Mouse (Mus musculus) left cerebral cortex, adult 11 months (tissue): ENCODE measurements around the gene Myo1h.

Source experiments
- DNase-seq: peaks from one replicate; pipeline ENCODE4 v3.0.0; 2022; ENCODE audit warnings: low spot score

Myo1h gene

GRCm38 (mm10) chr5:114359586-114359985 is 70.6 kb downstream of the Myo1h start:
- DNase-seq: no peak

DNA sequence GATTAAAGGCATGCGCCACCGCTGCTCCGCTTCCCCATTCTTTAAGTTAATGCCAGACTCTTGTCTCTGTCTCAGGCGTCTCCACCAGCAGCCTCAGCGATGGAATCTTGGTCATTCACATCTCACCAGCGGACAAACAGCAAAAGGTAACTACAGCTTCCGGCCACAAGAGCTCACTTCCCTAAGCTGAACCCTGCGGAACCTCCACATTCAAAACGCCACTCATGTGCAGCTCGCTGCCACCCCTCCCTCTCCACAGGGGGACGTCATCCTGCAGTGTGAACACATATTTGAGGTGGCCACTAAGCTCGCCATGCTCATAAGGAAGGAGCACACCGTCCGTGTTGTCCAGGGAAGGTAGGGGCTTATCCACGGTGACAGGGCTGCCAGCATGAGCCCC is 72.0 kb downstream of the Myo1h start:
- no peak for DNase-seq

- DNase-seq: no peak
Measured at GRCm38 (mm10) chr5:114365043-114365752, 76.2 kb downstream of the Myo1h start.

DNA sequence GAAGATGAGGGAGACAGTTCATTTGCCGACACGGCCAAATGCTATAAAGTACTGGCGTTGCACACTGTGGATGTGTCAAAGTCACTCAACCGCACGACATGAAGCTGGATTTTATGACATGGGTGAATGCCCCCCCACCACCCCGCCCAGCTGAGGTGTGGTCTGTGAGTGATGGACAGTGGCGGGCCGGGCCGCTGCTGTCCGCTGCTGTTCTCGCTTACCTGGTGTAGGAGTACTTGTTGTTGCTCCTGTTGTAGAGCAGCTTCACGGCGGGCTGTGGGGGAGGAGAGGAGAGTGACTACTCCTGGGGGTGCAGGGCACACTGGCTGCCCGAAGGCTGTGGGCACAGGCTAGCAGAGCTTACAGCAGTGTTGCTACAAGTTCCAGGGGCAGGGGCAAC is 79.2 kb downstream of the Myo1h start:
- DNase-seq: no peak

DNA sequence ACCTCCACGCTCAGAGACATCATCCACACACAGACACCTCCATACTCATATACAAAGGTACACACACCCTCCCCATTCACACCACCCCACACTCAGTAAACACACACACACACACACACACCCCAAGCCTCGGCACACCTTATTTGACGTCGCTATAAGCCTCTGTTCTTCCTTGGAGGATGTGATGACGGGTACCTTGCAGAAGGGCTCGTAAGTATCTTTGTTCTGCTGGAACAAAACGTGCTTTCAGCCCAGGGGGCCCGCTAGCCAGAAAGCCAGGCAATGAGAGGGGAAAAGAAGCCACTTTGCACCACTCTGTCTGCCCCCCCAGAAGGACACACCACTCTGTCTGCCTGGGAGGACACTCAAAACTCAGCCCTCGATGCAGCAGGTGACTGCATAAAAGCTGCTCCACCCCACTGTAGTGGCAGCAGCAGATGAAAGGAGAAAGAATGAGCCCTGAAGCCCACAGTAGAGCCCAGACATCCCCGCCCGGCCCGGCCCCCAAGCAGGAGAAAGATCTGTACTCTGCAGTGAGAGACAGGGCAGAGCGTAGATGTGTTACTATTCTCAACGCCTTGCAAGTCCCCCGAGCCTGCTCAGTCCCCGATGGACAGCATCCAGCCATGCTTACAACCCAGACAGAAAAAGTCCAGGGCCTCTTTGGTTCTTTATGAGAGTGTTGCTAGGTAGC is 80.0 kb downstream of the Myo1h start:
- no peak for DNase-seq

DNA sequence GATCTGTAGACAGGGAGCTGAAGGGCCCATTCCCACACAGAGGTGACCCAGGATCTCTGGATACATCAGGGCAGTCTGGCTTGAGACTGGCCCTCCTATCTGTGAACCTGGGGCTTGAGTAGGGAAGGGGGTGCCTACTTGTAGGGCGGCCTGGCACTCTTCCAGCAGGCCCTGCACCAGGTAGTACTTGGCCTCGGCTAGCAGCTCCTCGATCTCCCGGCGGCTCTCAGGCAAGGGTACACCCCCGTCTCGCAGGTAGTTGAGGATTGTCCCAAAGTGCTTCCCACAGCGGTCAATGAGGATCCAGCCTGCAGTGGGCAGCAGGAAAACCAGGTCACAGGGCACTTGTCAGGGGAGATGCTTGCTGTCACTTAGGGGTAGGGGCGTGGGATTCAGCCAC is 81.0 kb downstream of the Myo1h start:
- no peak for DNase-seq

DNA sequence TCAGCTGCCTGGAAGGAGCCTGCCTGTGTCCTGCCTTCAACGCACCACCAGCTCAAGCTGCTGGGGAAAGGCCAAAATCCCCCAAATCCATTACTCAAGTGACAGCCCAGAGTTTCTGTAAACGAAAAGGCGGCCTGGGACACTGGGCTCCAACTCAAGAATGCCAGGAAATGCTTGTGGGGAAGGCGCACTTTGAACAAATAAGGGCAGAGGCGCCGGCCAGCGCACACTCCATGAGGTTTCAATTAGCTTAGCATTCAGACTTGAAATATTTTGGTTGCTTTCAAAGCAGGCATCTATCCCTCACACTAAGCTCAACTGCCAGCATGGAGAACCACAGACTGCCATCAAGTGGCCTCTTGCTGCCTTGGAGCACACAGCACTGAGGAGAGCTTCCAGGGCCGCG is 81.4 kb downstream of the Myo1h start:
- DNase-seq: no peak

- no peak for DNase-seq
Measured at GRCm38 (mm10) chr5:114371331-114371730, 82.4 kb downstream of the Myo1h start.

- DNase-seq: no peak
Measured at GRCm38 (mm10) chr5:114371731-114372473, 82.9 kb downstream of the Myo1h start.

DNA sequence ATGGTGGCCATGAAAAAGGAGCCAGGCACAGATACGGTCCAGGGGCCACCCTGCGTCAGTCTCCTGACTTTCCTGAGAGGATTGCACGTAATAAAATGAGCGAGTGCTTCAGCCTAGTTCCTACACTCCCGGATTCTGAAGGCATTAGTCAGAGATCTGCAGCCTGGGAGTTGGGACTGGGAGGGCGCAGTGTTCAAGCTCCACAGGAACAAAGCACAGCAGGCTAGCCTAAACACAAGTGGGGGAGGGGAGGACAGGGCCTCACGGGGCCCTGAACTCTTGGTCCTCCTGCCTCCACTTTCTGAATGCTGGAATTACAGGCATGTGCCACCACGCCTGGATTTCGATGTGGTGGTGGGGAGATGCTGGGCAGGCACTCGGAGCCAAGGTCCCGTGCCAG is 83.6 kb downstream of the Myo1h start:
- DNase-seq: no peak

- DNase-seq: no peak
Measured at GRCm38 (mm10) chr5:114373174-114373573, 84.2 kb downstream of the Myo1h start.

DNA sequence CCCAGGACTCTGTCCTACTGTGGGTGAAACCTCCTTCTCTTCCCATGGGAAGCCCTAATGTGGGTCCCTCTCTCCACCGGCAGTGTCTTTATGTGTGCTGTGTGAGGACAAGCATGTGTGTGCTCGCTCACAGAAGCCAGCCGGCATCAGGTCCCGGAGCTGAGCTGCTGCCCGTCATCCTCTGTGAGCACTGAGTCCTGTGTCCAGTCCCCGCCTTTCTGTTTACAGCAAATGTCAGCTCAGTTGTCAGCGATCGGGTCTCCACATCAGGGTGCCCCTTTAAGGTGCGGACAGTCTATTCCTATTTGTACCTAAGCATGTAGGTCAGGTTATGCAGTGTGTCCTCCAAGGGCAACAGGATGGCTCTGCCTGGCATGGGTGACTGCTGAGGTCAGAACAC is 84.6 kb downstream of the Myo1h start:
- no peak for DNase-seq

DNA sequence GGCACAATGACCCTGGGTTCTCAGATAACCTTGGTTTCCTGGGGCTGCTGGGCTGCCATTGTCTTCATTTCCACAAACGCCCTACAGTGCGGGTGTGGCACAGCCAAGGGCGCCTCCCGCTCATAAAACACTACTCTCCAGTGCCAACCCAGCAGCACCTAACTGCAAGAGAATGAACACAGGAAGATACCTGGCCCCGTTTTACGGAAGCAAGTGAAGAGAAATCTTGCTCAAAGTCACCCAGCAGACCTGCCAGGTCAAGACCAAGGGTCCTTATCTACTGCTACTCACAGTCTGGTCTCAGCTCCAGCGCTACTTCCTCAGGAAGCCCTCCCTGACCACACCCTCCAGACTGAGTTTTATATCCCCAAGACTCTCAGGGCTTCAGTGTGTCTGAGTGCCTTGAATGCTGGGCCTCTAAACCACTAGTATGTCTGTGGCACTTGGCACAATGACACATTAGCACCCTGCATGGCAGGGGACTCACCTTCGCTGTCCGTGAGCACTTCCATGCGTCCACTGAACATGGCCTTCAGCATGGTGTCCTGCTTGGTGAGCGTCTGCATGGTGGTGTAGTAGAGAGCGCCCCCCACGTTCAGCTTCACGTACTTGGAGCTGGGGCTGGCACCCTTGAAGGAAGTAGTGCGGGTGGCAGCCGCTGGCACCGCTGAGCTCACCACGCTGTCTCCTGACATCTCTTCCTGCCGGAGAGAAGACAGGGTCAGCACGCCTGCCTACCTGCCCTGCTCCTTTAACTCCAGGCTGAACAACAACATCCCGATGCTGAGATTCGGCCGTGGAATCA is 85.6 kb downstream of the Myo1h start:
- DNase-seq: no peak

DNA sequence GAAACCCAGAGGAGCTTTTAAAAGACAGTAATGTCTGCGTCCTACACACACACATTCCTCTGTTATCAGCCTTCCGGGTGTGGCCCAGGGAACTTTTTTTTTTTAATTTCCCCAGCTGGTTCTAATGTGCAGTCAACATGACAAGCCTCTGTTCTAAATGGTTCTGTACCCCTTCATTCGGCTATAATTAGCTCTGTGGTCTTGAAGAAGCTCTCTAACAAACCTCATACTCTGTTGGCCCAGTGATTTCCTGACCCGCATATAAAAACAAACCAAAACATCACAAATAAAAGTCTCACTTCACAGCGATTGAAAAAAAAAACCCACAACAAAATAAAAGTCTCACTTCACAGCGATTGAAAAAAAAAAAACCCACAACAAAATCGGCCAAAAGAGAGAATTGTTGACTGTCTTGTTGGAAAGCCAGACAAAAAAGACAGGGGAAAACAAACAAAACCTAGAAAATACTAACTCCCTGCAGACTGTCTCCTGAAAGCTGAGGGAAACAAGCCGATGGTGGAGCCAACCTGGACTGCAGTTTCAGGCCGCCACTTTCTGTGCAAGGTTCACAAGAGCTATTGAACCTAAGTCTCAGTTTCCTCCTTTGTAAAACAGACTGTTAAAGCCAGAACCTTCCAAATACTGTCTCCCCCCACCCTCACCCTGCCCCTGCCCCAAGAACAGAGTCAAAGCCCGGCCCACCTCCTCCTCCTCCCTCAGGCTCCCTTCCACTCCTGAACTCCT is 89.4 kb downstream of the Myo1h start:
- no peak for DNase-seq

- no peak for DNase-seq
Measured at GRCm38 (mm10) chr5:114378936-114379335, 90.0 kb downstream of the Myo1h start.

- no peak for DNase-seq
Measured at GRCm38 (mm10) chr5:114379763-114380162, 90.8 kb downstream of the Myo1h start.

GRCm38 (mm10) chr5:114380209-114381012 is 91.4 kb downstream of the Myo1h start, which contains the start of the genes Kctd10 and Ube3b:
Gene Kctd10, minus strand, starts transcription at chr5:114380508.
Gene Ube3b, plus strand, starts transcription at chr5:114380607.
- peak; percentile 68 for DNase-seq

DNA sequence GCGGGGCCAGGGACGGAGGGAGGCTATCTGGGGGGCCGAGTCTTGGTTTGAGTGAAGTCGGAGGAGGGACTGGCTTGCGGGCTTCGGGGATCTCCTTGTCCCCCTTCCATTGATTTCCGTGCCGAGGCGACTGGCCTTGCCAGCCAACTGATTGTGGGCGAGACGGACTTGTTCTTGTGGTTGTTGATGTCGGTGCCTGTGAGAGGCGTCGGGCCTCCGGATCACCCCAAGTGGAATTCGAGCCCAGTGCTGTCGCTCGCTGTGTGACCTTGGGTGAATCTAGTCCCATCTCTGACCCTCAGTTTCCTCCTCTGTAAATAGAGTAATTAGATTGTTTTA is 92.0 kb downstream of the Myo1h start:
- no peak for DNase-seq

DNA sequence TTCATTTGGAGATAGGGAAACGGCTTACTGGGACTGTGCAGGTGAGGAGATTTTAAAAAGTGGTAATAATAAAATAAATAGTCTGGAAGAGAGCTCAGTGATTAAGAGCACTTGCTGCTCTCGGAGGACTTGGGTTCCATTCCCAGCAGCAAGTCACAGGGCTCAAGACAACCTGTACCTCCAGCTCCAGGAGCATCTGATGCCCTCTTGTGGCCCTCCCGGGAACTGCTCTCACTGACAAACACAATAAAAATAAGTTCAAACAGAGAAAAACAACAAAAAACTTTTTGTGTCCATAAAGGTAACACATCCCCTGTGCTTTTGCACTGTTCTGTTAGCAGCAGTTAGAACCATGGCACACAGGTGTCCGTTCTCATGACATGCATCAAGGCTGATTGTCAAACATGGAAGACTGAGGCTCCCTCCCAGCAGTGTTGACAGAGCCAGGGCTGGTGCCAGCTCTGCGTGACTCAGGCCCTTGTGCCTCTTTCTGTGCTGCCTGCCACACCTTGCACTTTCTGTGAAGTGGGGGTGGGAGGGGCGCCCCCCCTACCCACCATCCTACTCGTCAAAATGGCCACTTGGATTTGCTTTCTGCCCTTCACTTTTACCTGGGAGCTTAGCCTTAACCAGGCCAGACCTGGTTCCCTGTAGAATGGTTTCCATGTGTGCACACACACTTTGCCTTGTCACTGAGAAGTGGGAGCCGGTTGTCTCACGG is 94.4 kb downstream of the Myo1h start:
- DNase-seq: no peak

DNA sequence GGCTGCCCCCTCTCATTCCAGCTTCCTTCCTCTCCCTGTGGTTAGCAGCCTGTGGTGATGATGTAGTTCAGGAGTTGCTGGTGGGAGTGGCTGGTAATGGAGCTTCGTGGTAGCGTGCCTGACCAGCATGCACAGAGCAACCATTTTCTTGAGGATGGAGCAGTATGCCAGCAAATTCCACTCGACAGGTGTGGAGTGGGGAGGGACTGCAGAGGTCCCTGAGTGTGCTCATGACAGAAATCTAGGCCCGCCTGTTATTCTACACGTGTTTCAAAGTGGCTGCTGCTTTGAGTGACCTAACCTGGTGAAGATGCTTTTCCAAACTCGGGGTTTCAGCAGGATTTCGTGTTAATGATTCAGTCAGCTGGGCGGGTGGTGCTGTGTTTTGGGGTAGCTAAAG is 95.5 kb downstream of the Myo1h start:
- no peak for DNase-seq
